Mouse (Mus musculus): Measurements from ENCODE around the gene Rapgef1.
A peak's percentile ranks its signal among the peaks of the same experiment; 100 is the strongest.
"Not testable (repeated sequence)": the region's sequence is repeated elsewhere in the genome, so short reads cannot be mapped to it uniquely, and the experiment has no call there.

Gene Rapgef1

DNA sequence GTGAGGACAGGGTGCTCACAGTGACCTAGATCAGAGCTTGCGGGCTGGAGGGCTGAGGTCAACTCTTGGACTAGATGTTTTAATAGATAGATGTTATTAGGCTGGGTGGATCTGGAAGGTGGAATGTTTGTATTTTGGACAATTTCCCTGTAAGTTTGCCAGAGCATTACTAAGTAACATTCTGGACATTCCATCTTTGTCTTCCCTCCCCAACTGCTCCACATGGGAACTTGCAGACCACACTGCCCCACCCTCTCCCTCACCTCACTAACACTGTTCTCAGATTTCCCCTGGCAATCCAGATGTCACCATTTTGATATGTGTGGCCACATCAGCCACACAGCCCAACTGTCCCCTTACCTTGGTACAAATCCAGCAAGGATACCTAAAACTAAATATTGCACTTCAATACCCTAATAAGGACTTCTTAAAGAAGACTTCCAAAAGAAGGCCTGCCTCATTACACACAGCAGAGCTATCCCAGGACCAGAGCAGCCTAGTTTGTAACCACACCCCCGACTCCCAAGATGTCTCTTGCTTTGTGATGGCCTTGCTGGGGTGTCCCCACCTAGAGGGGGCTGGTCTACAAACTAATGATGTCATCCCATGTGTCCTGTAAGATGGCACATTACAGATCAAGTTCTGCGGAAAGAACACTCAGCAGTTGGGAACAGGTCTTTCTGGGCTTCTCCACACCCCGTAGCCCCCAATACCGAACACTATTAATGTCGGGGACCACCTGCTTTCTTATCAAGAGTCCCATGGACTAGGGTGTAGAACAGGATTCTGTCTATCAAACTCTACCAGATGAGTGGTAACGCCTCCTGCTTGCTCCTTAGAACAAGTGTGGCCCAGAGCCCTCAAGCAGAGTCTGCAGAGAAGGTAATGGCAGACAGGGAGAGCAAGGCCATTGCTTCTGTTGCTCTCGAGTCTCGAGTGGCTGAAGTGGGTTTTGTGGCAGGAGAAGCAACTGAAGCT, 83.9 kb downstream of the Rapgef1 start:
- DNase-seq (ENCODE audit: low spot score in 2 of 2), result no peak

DNA sequence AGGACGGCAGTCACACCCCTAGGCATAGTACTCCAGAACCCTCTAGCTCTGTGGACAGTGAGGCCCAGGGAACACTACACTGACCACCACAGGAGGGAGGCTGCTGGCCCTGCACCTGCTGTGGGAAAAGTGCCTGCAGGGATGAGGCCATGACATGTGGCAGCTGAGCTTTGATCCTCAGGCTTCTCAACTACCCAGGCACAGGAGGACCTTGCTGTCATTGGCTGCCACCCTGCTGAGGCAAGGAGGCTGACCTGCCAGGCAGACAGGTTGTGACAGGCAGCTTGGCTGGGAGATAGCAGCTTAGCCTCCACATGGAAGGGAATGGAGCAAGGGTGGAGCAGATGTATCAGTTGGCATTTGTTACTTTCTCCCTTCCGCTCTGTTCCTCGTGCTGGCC, 86.0 kb downstream of the Rapgef1 start:
- no peak for DNase-seq (ENCODE audit: low spot score in 2 of 2)

DNA sequence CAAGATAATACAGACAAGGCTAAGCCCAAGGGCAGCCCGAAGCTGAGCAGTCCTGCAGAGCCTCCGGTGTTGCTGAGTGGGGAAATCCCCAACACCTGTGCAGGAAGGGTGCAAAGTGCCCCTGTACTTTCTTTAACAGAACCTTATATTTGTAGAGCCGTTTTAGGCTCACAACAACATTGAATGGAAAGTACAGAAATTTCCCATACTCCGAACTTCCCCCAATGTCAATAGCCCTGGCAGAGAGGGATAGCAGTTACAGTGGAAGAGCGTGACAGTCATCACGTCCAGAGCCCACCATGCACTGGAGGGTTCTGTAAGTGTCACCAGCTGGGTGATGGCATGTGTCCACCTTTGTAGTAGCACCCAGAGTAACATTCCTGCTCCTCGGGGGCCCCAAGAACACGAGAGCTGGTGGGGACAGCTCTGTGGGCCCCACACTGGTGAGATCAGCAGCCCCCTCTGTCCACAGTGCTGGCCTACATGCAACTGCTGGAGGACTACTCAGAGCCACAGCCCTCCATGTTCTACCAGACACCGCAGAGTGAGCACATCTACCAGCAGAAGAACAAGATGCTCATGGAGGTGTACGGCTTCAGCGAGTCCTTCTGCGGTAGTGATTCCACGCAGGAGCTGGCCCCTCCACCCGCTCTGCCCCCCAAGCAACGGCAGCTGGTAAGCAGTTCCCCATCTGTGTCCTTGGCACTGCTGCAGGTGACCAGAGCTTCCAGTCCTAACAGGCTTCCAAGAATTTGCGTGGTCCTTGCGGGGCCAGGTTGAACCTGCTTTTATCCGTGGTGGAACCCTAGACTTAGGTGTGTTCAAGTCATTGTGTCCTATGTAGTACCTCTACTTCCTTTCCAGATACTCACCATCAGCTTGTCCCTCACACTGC, 87.5 kb downstream of the Rapgef1 start:
- peak; percentile 56 for DNase-seq (ENCODE audit: low spot score in 2 of 2)

DNA sequence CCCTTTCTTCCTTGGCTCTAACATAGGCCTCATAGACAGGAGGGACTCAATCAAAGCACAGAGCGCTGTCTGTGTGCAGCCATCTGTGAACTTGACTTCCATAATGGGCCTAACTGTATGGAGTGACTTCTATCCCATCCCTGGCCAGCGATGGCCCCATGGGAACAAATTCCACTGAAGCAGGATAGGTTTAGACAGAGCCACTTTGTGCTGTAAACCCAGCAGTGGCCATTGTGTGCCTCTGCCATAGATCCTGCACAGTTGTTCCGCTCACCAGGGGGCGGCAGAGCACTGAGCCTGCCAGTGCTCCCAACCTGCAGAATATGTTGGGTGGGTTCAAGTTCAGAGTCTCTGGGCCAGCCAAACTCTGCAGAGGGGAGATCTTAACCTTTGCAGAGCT, 88.2 kb downstream of the Rapgef1 start:
- DNase-seq (ENCODE audit: low spot score in 2 of 2), result peak in 1 of 2 experiments; percentile 19

DNA sequence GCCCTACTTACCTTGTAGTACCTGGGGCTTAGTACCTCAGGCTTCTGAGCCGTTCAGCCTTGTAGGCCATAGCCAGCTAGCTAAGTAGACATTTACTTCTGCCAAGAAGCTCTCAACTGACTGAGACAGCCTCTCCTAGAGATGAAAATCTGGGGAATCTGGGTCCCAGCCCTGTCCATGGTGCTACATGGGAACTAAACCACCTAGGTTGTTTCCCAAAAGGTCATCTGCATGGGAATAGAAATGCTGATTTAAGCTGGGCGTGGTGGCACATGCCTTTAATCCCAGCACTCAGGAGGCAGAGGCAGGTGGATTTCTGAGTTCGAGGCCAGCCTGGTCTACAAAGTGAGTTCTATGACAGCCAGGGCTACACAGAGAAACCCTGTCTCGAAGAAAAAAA, 88.7 kb downstream of the Rapgef1 start:
- DNase-seq (ENCODE audit: low spot score in 2 of 2), result not testable (repeated sequence)

DNA sequence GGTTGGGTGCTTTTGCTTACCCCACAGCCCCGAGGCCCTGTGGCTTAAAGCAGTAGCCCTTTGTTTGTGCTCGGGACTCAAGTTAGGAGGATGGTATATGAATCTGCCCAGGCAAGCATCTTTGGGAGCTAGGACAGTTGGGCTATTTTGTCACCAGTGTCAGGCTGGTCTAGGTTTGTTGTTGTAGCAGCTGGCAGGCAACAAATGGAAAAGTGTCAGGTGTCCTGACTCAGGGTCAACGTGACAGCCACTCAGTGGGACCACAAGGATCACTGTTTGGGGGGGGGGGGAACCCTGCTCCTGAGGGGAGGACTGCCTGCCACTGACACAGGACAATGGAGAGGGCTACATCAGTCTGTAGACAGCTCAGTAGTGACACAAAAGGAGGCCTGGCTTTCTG, 91.5 kb downstream of the Rapgef1 start:
- DNase-seq (ENCODE audit: low spot score in 2 of 2), result no peak

DNA sequence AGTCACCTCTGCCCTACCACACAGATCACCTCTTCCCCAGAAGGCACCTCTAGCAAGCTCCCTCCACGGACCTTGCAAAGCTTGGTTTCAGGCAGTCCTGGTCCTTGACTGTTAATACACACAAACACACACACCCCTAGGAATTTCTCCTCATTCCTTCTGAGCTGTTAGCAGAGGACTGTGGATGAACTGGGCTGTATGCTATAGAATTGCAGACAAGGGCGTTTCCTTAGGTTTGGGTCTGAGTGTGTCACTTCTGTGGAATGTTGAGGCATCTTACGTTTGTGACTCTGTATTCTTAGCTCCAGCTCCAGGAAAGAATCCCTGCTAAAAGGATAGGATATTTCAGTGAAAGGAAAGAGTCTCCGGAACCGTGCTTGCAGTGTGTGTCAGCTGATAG, 92.4 kb downstream of the Rapgef1 start:
- no peak for DNase-seq (ENCODE audit: low spot score in 2 of 2)

DNA sequence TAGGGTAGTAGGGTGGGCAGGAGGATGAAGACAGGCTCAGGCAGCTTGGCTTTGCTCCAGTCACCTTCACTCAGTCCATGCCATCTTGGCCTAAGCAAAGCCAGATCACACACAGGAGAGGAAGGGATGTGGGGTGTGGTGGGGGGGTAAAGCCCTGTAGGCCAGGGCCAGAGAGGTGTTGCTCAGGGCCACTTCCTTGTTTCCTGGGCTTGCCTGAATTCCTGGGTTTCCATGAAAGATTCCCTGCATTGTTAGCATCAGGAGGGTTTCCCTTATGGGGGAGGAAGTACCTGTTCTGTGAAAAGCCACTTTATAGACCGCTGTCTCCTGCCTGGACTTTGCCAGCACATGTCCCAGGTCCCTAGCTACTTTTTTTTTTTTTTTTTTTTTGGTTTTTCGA, 94.0 kb downstream of the Rapgef1 start:
- DNase-seq (ENCODE audit: low spot score in 2 of 2), result no peak

DNA sequence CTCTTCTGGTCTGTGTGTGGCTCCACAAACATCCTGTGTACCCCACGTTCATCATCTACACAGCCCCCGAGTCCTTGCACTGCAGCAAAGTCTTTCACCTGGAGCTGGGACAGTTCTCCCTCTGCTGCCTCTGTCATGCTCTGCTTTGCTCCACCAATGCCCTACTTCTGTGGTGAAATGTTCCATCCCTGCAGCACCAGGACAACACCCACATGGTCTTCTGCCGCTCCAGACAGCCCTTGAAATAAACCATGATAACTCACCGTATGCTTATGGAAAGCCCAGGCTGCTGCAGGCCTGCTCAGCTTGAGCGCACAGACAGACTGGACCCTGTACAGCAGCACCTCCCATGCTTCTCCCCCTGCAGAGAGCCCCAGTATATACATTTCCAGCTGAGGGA, 94.6 kb downstream of the Rapgef1 start:
- DNase-seq (ENCODE audit: low spot score in 2 of 2), result no peak

DNA sequence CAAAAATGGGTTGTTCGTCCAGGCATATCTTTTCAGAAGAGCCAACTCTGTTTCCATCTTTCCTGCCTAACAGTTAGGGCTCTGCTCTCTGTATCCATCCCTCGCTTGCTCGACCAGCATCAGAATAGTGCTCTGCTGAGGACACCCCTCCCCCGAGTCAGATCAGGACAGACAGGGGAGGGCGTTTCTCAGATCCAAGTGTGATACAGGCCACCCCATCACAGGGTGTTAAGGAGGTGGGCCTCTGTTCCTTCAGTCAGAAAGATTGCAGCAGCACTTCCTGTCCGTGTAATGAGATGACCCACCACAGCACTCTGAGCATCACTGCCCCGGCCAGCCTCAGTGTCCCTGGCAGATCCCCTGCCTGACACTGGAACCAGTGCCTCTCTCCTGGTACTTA, 96.6 kb downstream of the Rapgef1 start:
- DNase-seq (ENCODE audit: low spot score in 2 of 2), result no peak

DNA sequence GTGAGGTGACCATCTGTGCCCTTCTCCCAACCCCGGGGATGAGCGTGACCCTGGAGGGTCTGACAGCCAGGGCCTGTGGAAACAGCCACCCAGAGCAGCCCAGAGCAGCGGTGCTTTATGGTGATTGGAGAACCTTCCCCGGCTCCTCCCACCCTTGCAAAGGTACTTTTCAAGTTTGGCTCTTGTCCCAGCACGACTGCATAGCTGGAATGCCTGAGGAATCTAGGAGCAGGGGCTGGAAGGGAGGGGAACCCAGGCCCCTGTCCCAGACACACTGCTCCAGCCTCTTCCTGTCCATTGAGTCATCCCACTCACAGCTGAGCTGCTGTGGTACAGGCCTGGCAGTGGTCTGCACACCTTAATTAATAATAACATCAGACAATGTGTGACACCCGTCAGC, 97.2 kb downstream of the Rapgef1 start:
- DNase-seq (ENCODE audit: low spot score in 2 of 2), result no peak

DNA sequence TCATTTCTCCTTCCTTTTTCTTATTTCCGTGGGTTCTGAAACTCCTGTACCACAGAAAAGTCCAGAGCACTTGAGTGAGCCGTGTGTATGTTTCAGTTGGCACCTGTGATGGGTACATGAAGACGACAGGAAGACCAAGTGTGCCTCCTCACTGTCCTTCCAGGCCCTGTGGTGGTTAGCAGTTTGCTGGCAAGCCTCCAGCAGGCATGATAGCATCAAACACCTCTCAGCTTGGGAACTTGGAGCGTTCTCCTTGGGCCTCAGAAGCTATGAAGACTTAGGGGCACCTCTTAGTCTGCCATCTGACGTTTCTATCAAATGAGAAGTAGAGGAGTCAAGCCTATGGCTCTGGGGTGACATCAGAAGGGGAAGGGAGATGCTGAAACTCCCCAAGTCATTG, 99.1 kb downstream of the Rapgef1 start:
- DNase-seq (ENCODE audit: low spot score in 2 of 2), result no peak

DNA sequence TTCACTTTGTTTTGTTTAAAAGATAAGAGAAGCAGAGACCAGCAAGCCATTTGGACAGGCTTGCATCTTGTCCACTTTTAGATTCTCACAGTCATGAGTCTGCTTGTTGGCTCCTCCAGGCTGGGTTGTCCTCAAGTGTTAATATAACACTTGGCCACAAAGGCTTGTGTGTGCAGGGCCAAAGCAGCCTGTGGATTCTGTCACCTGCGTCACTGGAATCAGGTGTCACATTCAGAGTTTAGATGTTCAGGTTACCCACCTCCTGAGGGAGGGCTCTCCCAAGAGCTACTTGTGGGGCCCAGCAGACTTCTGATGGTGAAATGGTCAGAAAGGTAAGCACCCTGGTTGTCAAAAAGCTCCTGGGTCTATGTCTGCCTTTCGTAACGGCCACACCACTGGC, 103.6 kb downstream of the Rapgef1 start:
- DNase-seq (ENCODE audit: low spot score in 2 of 2), result no peak

DNA sequence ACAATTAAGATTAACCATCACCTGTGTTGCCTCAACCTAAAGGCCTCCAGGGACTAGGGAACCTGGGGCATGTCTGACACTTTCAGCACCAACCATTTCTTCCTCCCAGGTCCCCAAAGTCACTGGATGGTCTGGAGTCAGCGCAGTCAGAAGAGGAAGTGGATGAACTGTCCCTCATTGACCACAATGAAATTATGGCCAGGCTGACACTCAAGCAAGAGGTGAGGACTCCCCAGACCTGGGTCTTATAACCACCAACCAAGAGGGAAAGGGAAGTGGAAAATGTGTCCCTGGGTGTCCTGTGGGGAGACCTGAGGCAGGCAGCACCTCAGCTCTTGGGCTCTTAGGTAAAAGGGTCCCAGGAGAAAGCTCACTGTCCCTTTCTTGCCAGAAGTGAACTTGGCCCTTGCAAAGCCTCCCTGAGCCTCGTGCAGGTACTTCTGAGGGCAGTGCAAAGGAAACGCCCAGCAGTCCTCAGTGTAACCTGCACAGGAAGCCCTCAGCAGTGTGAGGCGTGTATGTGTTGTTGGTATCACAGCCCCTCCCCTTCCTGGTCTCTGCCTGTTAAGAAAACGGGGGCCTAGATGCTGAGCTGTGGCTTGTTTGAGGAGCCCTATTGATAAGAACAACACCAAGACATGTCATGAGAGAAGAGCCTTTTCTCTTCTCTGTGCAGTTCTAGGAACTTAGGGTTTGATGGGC, 105.3 kb downstream of the Rapgef1 start:
- DNase-seq (ENCODE audit: low spot score in 2 of 2), result peak in 1 of 2 experiments; percentile 29

DNA sequence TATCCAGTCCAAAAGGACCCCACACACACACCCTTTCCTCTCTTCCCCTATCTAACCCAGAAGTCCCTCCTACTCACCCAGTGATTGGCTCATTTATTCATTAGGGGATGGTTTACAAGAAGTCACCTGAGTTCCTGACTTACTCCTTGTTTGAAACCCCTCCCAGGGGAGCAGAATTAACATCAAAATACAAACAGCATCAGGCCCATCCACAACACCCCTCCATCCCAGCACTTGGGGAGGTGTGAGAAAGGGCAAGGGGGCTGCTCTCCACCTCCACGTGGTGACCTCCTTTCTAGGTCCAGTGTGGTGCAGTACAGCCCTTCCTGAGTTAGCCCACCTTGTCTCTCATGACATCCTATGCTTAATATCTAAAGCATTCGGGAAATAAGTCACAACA, 110.0 kb downstream of the Rapgef1 start:
- no peak for DNase-seq (ENCODE audit: low spot score in 2 of 2)

DNA sequence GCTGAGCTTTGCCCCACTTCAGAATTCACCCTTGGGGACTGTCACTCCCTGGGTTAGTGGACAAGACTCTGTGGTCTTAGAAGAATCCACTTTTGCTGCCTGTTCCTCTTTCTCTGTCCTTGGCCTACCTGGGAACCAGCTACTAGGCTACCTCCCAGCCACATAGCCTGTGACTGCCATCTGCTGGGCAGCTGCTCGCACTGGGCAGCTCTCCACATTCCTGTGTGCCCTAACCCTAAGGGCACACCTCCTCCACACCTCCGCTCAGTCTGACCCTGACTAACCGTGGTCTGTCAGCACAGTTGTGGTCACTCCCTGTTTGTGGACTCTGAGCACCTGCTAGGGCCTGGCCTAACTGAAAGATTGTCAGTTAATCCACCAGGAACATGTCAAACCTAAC, 112.0 kb downstream of the Rapgef1 start:
- DNase-seq (ENCODE audit: low spot score in 2 of 2), result peak; percentile 36

DNA sequence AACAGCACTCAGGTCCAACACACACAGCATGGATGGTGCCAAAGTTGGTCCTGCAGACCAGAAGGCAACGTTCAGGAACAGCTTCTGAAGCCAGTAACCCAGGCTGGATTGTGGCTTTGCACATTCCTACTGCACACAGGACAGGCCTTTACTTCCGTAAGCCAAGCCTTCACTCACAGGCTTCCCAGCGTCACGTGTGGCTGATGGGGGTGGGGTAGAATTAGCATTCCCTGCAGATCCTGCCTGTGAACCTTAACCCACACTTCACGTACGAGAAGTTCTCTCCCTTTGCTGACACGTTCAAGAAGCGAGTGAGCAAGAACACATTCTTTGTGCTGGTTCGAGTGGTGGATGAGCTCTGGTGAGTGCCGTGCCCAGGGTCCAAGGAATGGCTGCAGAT, 113.0 kb downstream of the Rapgef1 start:
- no peak for DNase-seq (ENCODE audit: low spot score in 2 of 2)

DNA sequence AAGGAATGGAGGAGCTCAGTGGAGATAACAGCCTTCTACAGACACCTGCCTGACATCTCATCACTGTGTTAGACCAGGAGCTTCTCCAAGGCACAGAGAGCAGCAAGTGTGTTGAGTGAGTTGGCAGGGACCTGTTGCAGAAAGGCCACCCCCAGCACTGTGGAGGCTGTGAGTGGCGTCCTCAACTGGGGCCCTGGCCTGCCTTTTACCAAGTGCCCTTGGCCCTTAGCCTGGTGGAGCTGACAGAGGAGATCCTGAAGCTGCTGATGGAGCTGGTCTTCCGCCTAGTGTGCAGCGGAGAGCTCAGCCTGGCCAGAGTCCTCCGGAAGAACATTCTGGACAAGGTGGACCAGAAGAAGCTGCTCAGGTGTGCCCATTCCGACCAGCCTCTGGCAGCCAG, 113.8 kb downstream of the Rapgef1 start:
- no peak for DNase-seq (ENCODE audit: low spot score in 2 of 2)

DNA sequence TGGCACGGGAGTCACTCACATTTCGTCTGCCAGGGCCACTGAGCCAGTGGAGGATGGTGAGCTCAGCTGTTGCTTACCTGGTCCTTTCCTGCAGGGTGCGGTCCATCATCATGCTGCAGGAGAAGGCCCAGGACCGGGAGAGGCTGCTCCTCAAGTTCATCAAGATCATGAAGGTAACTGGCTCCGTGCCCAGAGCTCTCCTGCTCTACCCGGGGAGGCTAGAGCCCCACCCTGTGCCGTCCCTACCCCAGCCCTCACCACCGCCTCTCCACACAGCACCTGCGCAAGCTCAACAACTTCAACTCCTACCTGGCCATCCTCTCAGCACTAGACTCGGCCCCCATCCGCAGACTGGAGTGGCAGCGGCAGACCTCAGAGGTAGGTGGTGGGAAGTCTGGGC, 116.2 kb downstream of the Rapgef1 start:
- DNase-seq (ENCODE audit: low spot score in 2 of 2), result no peak

DNA sequence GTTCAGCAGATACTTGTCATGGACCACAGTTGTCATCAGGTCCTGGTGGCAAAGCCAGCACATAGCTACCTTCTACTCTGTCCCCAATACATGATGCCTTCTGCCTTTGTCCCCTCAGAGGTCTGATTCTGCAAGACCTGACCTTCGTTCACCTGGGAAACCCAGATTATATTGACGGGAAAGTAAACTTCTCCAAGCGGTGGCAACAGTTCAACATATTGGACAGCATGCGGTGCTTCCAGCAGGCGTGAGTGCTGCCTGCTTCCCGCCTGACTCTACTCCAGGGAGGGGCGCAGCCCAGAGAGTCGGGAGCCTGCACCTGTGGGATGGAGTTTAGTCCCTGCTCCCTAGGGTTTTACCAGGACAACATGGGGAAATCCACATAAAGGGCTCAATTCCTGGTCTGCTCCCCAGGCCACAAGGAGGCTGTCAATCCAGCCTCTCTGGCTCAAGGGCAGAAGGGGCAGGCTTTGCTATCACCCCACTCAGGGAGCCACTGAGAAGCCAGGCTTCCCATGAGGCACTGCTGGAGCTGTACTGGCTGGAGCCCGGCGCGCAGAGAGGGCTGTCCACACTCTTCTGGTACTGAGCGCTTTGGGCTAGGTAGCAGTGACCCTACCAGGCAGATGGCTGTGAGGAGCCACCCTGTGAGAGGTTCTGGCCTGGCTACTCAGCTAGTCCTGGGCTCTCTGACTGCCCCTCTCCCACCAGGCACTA, 117.8 kb downstream of the Rapgef1 start:
- no peak for DNase-seq (ENCODE audit: low spot score in 2 of 2)

DNA sequence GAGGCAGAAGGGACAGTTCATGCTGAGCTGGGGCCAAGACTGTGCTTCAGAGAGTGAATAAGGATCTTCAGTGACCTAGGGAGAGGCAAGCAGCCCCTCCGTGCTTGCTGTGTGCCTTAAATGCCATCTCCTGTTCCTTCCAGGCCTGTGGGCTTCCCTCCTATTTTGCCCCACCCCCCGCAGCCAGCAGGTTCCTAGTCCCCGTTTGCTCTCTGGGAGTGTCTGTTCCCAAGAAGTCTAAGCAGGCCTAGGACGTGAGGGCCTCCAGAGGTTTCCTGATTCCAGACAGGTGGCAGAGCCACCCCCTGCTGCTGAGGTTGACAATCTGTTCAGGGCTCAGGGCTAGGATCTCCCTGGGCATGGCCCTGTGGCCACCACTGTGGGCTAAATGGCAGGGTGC, 119.3 kb downstream of the Rapgef1 start:
- no peak for DNase-seq (ENCODE audit: low spot score in 2 of 2)

All from spleen, postnatal 36 days (tissue).